ENCODE assay signal across 10 mouse cellular contexts in the genomic region with DNA sequence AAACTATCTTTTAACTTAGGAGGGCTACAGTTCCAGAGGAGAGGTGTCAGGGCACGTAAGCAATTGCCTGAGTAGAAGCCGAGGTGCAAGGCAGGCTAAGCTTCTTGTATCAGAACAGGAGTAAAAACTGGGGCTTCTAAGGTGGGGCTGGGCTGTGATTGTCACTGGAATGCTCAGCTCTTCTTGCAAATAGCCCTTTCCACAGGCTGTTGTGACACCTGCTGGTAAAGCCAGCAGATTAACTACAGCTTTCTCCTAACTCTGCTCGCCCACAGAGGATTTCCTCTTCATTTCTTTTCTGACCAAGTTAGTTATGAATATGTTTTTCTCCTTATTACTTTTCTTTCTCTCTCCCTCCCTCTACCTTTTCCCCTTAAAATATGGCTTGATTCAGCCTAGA. TPM values are rescaled to one million over a fixed set of nuclear protein-coding genes. Genes with fewer than 3 reads are reported as not detected.
DNase-seq lines count a peak whose midpoint lies in the region; ATAC-seq and TF ChIP-seq lines count a peak whose summit lies in the region.
"Had no signal": no experiment of that assay in that cellular context is flagged by ENCODE, and none has a peak within 500 bp of the region (broad histone marks: within the 10 kb centered on the region; RNA-seq: fewer than 3 reads in every experiment).

No protein-coding gene starts in this region.

- H3K27ac ChIP-seq in limb, embryonic 11.5 days (replicated peaks; ENCODE audit: low read depth, low read length) = no peak overlapping the region
- H3K27ac ChIP-seq in limb, embryonic 10.5 days = no peak overlapping the region
- H3K27ac ChIP-seq in ES-E14 (ENCODE audit: insufficient read depth, low read depth, low read length, poor library complexity, severe bottlenecking) = no peak overlapping the region
- H3K27ac ChIP-seq in embryonic facial prominence, embryonic 10.5 days (replicated peaks) = no peak overlapping the region
- H3K27ac ChIP-seq: limb, embryonic 15.5 days had no signal

- in situ Hi-C loops in ES-E14 (cut with MboI; ENCODE audit: low sequenced_read_pairs in 2 of 2, unreplicated experiment in 2 of 2) = loop anchor here in 1 of 2 experiments (25.0 kb wide), 1 partner anchor 905 kb away; no protein-coding TSS in a partner anchor

- no peaks in the 10 kb centered on the region for H3K36me3 ChIP-seq in limb, embryonic 11.5 days (ENCODE audit: control insufficient read depth, insufficient read depth, low read length)
- H3K36me3 ChIP-seq in limb, embryonic 10.5 days = no peaks in the 10 kb centered on the region
- no peaks in the 10 kb centered on the region for H3K36me3 ChIP-seq in ES-E14 (ENCODE audit: control insufficient read depth, insufficient read depth, low read length, poor library complexity, severe bottlenecking)
- H3K36me3 ChIP-seq in embryonic facial prominence, embryonic 10.5 days (replicated peaks) = no peaks in the 10 kb centered on the region
- H3K36me3 ChIP-seq: limb, embryonic 15.5 days had no signal

- no peaks in the 10 kb centered on the region for H3K4me1 ChIP-seq in limb, embryonic 11.5 days (ENCODE audit: control insufficient read depth, insufficient read depth, low read length)
- H3K4me1 ChIP-seq in limb, embryonic 10.5 days = peaks cover 2% of the 10 kb centered on the region; the same call in 1 of the 2 replicates
- no peaks in the 10 kb centered on the region for H3K4me1 ChIP-seq in ES-E14 (ENCODE audit: control insufficient read depth in 2 of 2, insufficient read depth in 2 of 2, low read length in 2 of 2, poor library complexity in 1 of 2)
- peaks cover 6% of the 10 kb centered on the region for H3K4me1 ChIP-seq in embryonic facial prominence, embryonic 10.5 days

- H3K9ac ChIP-seq in limb, embryonic 11.5 days (ENCODE audit: low read length) = no peak overlapping the region
- H3K9ac ChIP-seq in ES-E14 (ENCODE audit: insufficient read depth, low read depth, low read length, poor library complexity, severe bottlenecking) = no peak overlapping the region
- H3K9ac ChIP-seq: limb, embryonic 15.5 days had no signal

- ATAC-seq in frontal cortex, adult (ENCODE audit: low TSS enrichment) = peak; percentile 65; the same call in 1 of the 2 replicates
- no peak for ATAC-seq in limb, embryonic 11.5 days (ENCODE audit: insufficient number of reproducible peaks, low FRiP score, low TSS enrichment, low read depth)

- no peak overlapping the region for H3K4me3 ChIP-seq in limb, embryonic 11.5 days (ENCODE audit: low read depth, low read length)
- H3K4me3 ChIP-seq in limb, embryonic 10.5 days = no peak overlapping the region
- no peak overlapping the region for H3K4me3 ChIP-seq in ES-E14 (ENCODE audit: insufficient read depth in 1 of 2, low read depth in 1 of 2, low read length in 2 of 2, poor library complexity in 1 of 2, severe bottlenecking in 1 of 2)
- no peak overlapping the region for H3K4me3 ChIP-seq in embryonic facial prominence, embryonic 10.5 days
- H3K4me3 ChIP-seq: limb, embryonic 15.5 days had no signal

- H3K9me3 ChIP-seq in limb, embryonic 11.5 days (ENCODE audit: control insufficient read depth, low read length) = no peaks in the 10 kb centered on the region
- H3K9me3 ChIP-seq in limb, embryonic 10.5 days (replicated peaks) = no peaks in the 10 kb centered on the region
- H3K9me3 ChIP-seq in ES-E14 (ENCODE audit: control insufficient read depth, insufficient read depth, low read depth, low read length) = no peaks in the 10 kb centered on the region
- no peaks in the 10 kb centered on the region for H3K9me3 ChIP-seq in embryonic facial prominence, embryonic 10.5 days
- H3K9me3 ChIP-seq: limb, embryonic 15.5 days had no signal

- 14% methylated on average over 3 of the region's 3 CpGs for WGBS in limb, embryonic 11.5 days
- WGBS in limb, embryonic 10.5 days = 18% methylated on average over 3 of the region's 3 CpGs
- 23% methylated on average over 3 of the region's 3 CpGs for WGBS in embryonic facial prominence, embryonic 10.5 days

- no peaks in the 10 kb centered on the region for H3K27me3 ChIP-seq in limb, embryonic 11.5 days (ENCODE audit: control insufficient read depth, insufficient read depth, low read length)
- H3K27me3 ChIP-seq in limb, embryonic 10.5 days (ENCODE audit: low read depth, poor library complexity, severe bottlenecking) = no peaks in the 10 kb centered on the region
- no peaks in the 10 kb centered on the region for H3K27me3 ChIP-seq in embryonic facial prominence, embryonic 10.5 days (replicated peaks; ENCODE audit: low read depth, poor library complexity, severe bottlenecking)
- H3K27me3 ChIP-seq: limb, embryonic 15.5 days had no signal

- no peak for DNase-seq in frontal cortex, postnatal 25 days (ENCODE audit: low spot score in 2 of 2)
- DNase-seq in limb, embryonic 11.5 days (ENCODE audit: low spot score) = peak; percentile 23
- no peak for DNase-seq in limb, embryonic 10.5 days (ENCODE audit: low spot score)
- DNase-seq in ES-E14 (ENCODE audit: low read depth, low spot score) = peak; percentile 38
- peak; percentile 21 for DNase-seq in embryonic facial prominence, embryonic 10.5 days (ENCODE audit: low spot score)
- no peak for DNase-seq in adrenal gland, adult (ENCODE audit: inconsistent age in 2 of 2, low spot score in 1 of 2)
- DNase-seq in lung, postnatal 4 days = no peak
- DNase-seq: adrenal gland, postnatal 25 days had no signal

- H3K4me2 ChIP-seq in limb, embryonic 11.5 days (ENCODE audit: low read depth, severe bottlenecking) = no peak overlapping the region
- H3K4me2 ChIP-seq: limb, embryonic 15.5 days had no signal

TF ChIP-seq in ES-E14, 5 proteins besides CTCF, POLR2A, EP300 and RAD21:
- TF ChIP-seq CHD2 (IDR thresholded peaks at IDR 0.05; ENCODE audit: low read depth, low read length) (no peak), ZC3H11A (IDR thresholded peaks at IDR 0.05; ENCODE audit: borderline replicate concordance, low read depth, low read length) (0 out of 2 replicates have a peak, but pooled peaks have one; percentile 58)

RNA-seq across cellular contexts. Expression of gene Ly75, which starts 58.8 kb away (rescaled TPM):
- polyA plus RNA-seq in limb, embryonic 11.5 days (2014; fragmentation: Nextera tagmentation; extraction: Ambion mirVana) = 6.3 and 6.7 TPM in 2 replicates
- 5.9 and 7.0 TPM in 2 replicates for polyA plus RNA-seq in limb, embryonic 10.5 days (2016; fragmentation: Nextera tagmentation; extraction: Ambion mirVana)
- total RNA-seq in ES-E14 (2012; rRNA removed) = 20.1 and 50.1 TPM in 2 replicates
- polyA plus RNA-seq in embryonic facial prominence, embryonic 10.5 days (2016; fragmentation: Nextera tagmentation; extraction: Ambion mirVana) = 5.6 and 6.6 TPM in 2 replicates

Comparison
In these comparisons a context has a peak if more than half of its experiments do, and no peak if none do; other contexts are left out.
1. DNase-seq: peak in limb, embryonic 11.5 days (single experiment), ES-E14 (single experiment) and embryonic facial prominence, embryonic 10.5 days (single experiment); none in frontal cortex, postnatal 25 days (0 of 2), limb, embryonic 10.5 days (single experiment), adrenal gland, adult (0 of 2) and lung, postnatal 4 days (0 of 2).